Mouse (Mus musculus) heart, embryonic 15.5 days (tissue): Measurements from ENCODE around the gene C1qtnf1. TPM values are rescaled to one million over a fixed set of nuclear protein-coding genes. Genes with fewer than 3 reads are reported as not detected.
A peak's percentile ranks its signal among the peaks of the same experiment; 100 is the strongest.

ENCODE experiments used
- ATAC-seq: fragments of 200-750 bp; cut with Nextera tagmentation; replicated peaks from 2 replicates; pipeline ENCODE4 v1.8.0; 2017; ENCODE audit warnings: low read depth, moderate TSS enrichment; ENCODE audit not compliant: insufficient number of reproducible peaks, insufficient read depth, low FRiP score
- H3K27ac ChIP-seq: fragments of 300-500 bp; sonication (generic); 2 replicates; pipeline ENCODE4 v1.5.1; 2015; ENCODE audit warnings: mild to moderate bottlenecking, inconsistent platforms
- H3K27me3 ChIP-seq: fragments of 300-500 bp; sonication (generic); 2 replicates; pipeline ENCODE4 v1.6.1; 2015; ENCODE audit warnings: inconsistent platforms
- H3K36me3 ChIP-seq: fragments of 300-500 bp; sonication (generic); 2 replicates; pipeline ENCODE4 v1.6.1; 2015; ENCODE audit warnings: mild to moderate bottlenecking, inconsistent platforms
- H3K4me1 ChIP-seq: fragments of 300-500 bp; sonication (generic); replicated peaks from 2 replicates; pipeline ENCODE4 v1.6.1; 2015; ENCODE audit warnings: inconsistent platforms
- H3K4me2 ChIP-seq: fragments of 300-500 bp; sonication (generic); 2 replicates; pipeline ENCODE4 v1.6.1; 2015; ENCODE audit warnings: inconsistent platforms, mild to moderate bottlenecking, moderate library complexity
- H3K4me3 ChIP-seq: fragments of 300-500 bp; sonication (generic); 2 replicates; pipeline ENCODE4 v1.5.1; 2015; ENCODE audit warnings: mild to moderate bottlenecking, inconsistent platforms
- H3K9ac ChIP-seq: fragments of 300-500 bp; sonication (generic); 2 replicates; pipeline ENCODE4 v1.6.1; 2015; ENCODE audit warnings: mild to moderate bottlenecking, inconsistent platforms
- H3K9me3 ChIP-seq: fragments of 300-500 bp; sonication (generic); replicated peaks from 2 replicates; pipeline ENCODE4 v1.6.1; 2016; ENCODE audit warnings: inconsistent platforms
- WGBS: fragments of 180-500 bp; shearing (Covaris S2); methylation state at CpG from one replicate; pipeline ENCODE4 v1.1.7; 2015; ENCODE audit warnings: mixed read lengths; 5-methylcytosine and 5-hydroxymethylcytosine counted together
- polyA plus RNA-seq: library from polyadenylated mRNA; unstranded; fragments of >200 nt; fragmentation: Nextera tagmentation; extraction: Ambion mirVana; gene quantifications from 2 replicates; pipeline ENCODE4 v1.2.1, GENCODE M21; 2015

Gene C1qtnf1
- polyA plus RNA-seq, 1 experiment from 2014 or later, result 7.9 TPM

GRCm38 (mm10) chr11:118438665-118439414 is 10.8 kb downstream of the C1qtnf1 start:
- no peak overlapping the region for H3K4me3 ChIP-seq
- no peak overlapping the region for H3K4me2 ChIP-seq
- no peak; the same call in 1 of the 2 replicates for ATAC-seq
- H3K4me1 ChIP-seq, result peaks cover 33% of the 10 kb centered on the region
- WGBS, result 32% methylated on average over 11 of the region's 11 CpGs
- no peak overlapping the region for H3K9ac ChIP-seq
- no peaks in the 10 kb centered on the region for H3K27me3 ChIP-seq
- no peaks in the 10 kb centered on the region for H3K9me3 ChIP-seq
- peak overlapping the region; percentile 72 for H3K27ac ChIP-seq
- no peaks in the 10 kb centered on the region for H3K36me3 ChIP-seq

GRCm38 (mm10) chr11:118442691-118443090 is 14.7 kb downstream of the C1qtnf1 start:
- Histone ChIP-seq H3K27me3 (no peaks in the 10 kb centered on the region), H3K4me2 (0 out of 2 replicates have a peak overlapping the region, but pooled peaks have one; percentile 7), H3K9me3 (no peaks in the 10 kb centered on the region), H3K4me3 (no peak overlapping the region), H3K4me1 (peaks cover 23% of the 10 kb centered on the region), H3K27ac (no peak overlapping the region), H3K36me3 (no peaks in the 10 kb centered on the region), H3K9ac (no peak overlapping the region)
- WGBS, result 29% methylated on average over 13 of the region's 13 CpGs
- ATAC-seq, result no peak; the same call in 1 of the 2 replicates

DNA sequence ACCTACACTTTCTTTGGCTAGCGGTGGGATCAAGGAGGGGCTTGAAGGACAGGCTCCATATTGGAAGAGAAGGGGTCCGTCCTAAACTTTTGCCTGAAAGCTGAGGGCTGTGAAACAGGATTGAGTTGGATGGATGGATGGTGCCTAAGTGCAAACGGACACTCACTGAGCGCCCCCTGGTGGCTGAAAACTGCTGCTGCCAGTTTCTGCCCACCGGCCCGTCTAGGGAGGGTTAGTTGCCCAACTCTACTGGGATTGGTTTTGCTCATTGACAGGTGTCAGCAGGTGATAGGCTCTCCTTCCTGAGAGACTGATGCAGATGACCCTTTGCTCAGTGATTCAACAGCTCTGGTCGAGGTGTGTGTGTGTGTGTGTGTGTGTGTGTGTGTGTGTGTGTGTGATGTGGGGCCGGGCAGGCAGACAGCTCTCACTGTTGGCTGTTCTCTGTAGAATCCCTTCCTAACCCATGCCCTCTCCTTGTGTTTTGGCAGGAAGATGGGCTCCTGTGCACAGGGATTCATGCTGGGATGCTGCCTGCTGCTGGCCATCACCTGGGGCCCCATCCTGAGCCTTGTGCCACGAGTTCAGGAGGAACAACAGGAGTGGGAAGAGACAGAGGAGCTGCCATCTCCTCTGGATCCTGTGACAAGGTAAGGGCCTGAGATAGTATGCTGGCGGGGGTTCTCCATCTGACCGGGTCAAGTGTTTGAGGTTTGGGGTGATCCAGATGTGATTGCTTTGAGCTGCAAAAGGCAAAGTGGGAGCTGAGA is 15.4 kb downstream of the C1qtnf1 start:
- 29% methylated on average over 11 of the region's 11 CpGs for WGBS
- H3K36me3 ChIP-seq, result no peaks in the 10 kb centered on the region
- H3K4me2 ChIP-seq, result 0 out of 2 replicates have a peak overlapping the region, but pooled peaks have one; percentile 7
- no peaks in the 10 kb centered on the region for H3K27me3 ChIP-seq
- peaks cover 20% of the 10 kb centered on the region for H3K4me1 ChIP-seq
- H3K9me3 ChIP-seq, result no peaks in the 10 kb centered on the region
- no peak overlapping the region for H3K9ac ChIP-seq
- H3K27ac ChIP-seq, result no peak overlapping the region
- ATAC-seq, result no peak; the same call in 1 of the 2 replicates
- H3K4me3 ChIP-seq, result no peak overlapping the region

GRCm38 (mm10) chr11:118445843-118446242 is 17.8 kb downstream of the C1qtnf1 start:
- no peak for ATAC-seq
- Histone ChIP-seq H3K36me3 (no peaks in the 10 kb centered on the region), H3K27ac (no peak overlapping the region), H3K4me1 (peaks cover 10% of the 10 kb centered on the region), H3K9ac (no peak overlapping the region), H3K27me3 (peaks cover 3% of the 10 kb centered on the region; the same call in 1 of the 2 replicates), H3K4me3 (no peak overlapping the region), H3K4me2 (no peak overlapping the region), H3K9me3 (no peaks in the 10 kb centered on the region)
- 5% methylated on average over 3 of the region's 3 CpGs for WGBS

GRCm38 (mm10) chr11:118447346-118447745 is 19.3 kb downstream of the C1qtnf1 start:
- peaks cover 8% of the 10 kb centered on the region for H3K4me1 ChIP-seq
- no peak for ATAC-seq
- H3K27me3 ChIP-seq, result peaks cover 3% of the 10 kb centered on the region; the same call in 1 of the 2 replicates
- WGBS, result 58% methylated on average over 4 of the region's 4 CpGs
- H3K27ac ChIP-seq, result no peak overlapping the region
- no peak overlapping the region for H3K4me2 ChIP-seq
- no peaks in the 10 kb centered on the region for H3K9me3 ChIP-seq
- no peak overlapping the region for H3K4me3 ChIP-seq
- no peak overlapping the region for H3K9ac ChIP-seq
- H3K36me3 ChIP-seq, result no peaks in the 10 kb centered on the region

DNA sequence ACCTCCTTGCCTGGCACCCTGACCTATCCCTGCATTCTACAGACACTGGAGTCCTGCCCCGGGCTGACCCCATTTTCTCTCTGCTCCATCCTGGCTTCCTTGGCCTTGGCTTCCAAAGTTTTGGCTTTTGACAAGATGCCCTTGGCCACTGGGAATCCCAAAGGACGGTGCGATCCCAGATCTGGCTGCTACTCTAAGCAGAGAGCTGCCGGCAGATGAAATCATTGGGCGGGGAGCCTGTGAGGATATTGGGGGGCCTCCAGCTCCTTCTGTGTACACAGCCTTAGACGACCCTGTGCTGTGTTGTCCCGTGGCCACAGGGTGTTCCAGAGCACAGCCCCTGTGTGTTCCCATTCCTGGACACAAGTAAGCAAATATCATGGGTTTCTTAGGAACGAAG is 20.4 kb downstream of the C1qtnf1 start:
- Histone ChIP-seq H3K36me3 (no peaks in the 10 kb centered on the region), H3K27ac (no peak overlapping the region), H3K4me3 (no peak overlapping the region), H3K9ac (no peak overlapping the region), H3K9me3 (no peaks in the 10 kb centered on the region), H3K27me3 (peaks cover 3% of the 10 kb centered on the region; the same call in 1 of the 2 replicates), H3K4me2 (no peak overlapping the region), H3K4me1 (no peaks in the 10 kb centered on the region)
- 82% methylated on average over 8 of the region's 8 CpGs for WGBS
- ATAC-seq, result no peak

DNA sequence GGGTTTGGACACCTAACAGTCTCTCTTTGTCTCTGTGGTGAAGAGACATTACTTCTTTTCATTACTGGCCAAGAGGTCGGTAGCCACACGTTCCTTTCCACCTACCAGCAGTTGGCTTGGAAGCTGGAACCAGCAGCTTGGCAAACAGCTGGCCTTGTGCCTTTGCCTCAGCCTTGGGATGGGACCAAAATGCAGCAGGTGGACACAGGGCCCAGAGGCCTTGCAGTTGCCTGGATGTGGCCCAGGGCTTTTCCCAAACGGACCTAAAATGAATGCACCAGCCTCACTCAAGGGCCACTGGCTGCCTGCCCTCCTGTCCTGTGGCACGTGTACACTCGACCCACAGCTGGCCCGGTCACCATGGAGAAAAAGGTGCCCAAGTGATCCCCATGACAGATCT is 23.2 kb downstream of the C1qtnf1 start:
- Histone ChIP-seq H3K4me2 (no peak overlapping the region), H3K4me1 (no peaks in the 10 kb centered on the region), H3K4me3 (no peak overlapping the region), H3K9me3 (no peaks in the 10 kb centered on the region), H3K36me3 (no peaks in the 10 kb centered on the region), H3K9ac (no peak overlapping the region), H3K27ac (no peak overlapping the region), H3K27me3 (peaks cover 3% of the 10 kb centered on the region; the same call in 1 of the 2 replicates)
- WGBS, result 83% methylated on average over 6 of the region's 6 CpGs
- ATAC-seq, result no peak

- peaks cover 3% of the 10 kb centered on the region; the same call in 1 of the 2 replicates for H3K27me3 ChIP-seq
- no peak overlapping the region for H3K27ac ChIP-seq
- H3K9me3 ChIP-seq, result no peaks in the 10 kb centered on the region
- no peak overlapping the region for H3K4me3 ChIP-seq
- H3K9ac ChIP-seq, result no peak overlapping the region
- WGBS, result 77% methylated on average over 2 of the region's 2 CpGs
- H3K4me2 ChIP-seq, result no peak overlapping the region
- no peak for ATAC-seq
- H3K4me1 ChIP-seq, result no peaks in the 10 kb centered on the region
- no peaks in the 10 kb centered on the region for H3K36me3 ChIP-seq
Measured at GRCm38 (mm10) chr11:118452955-118453354, 25.0 kb downstream of the C1qtnf1 start.

GRCm38 (mm10) chr11:118453886-118454671 is 26.1 kb downstream of the C1qtnf1 start:
- Histone ChIP-seq H3K27me3 (peaks cover 3% of the 10 kb centered on the region; the same call in 1 of the 2 replicates), H3K4me1 (peaks cover 5% of the 10 kb centered on the region; the same call in 1 of the 2 replicates), H3K4me2 (no peak overlapping the region), H3K9ac (no peak overlapping the region), H3K4me3 (no peak overlapping the region), H3K36me3 (no peaks in the 10 kb centered on the region), H3K9me3 (no peaks in the 10 kb centered on the region), H3K27ac (no peak overlapping the region)
- WGBS, result 66% methylated on average over 11 of the region's 11 CpGs
- no peak for ATAC-seq

GRCm38 (mm10) chr11:118455788-118456187 is 27.8 kb downstream of the C1qtnf1 start:
- ATAC-seq, result no peak
- no peaks in the 10 kb centered on the region for H3K9me3 ChIP-seq
- H3K36me3 ChIP-seq, result no peaks in the 10 kb centered on the region
- H3K4me1 ChIP-seq, result peaks cover 7% of the 10 kb centered on the region; the same call in 1 of the 2 replicates
- H3K4me2 ChIP-seq, result no peak overlapping the region
- H3K27me3 ChIP-seq, result no peaks in the 10 kb centered on the region
- no peak overlapping the region for H3K9ac ChIP-seq
- 61% methylated on average over 6 of the region's 6 CpGs for WGBS
- no peak overlapping the region for H3K4me3 ChIP-seq
- H3K27ac ChIP-seq, result no peak overlapping the region

DNA sequence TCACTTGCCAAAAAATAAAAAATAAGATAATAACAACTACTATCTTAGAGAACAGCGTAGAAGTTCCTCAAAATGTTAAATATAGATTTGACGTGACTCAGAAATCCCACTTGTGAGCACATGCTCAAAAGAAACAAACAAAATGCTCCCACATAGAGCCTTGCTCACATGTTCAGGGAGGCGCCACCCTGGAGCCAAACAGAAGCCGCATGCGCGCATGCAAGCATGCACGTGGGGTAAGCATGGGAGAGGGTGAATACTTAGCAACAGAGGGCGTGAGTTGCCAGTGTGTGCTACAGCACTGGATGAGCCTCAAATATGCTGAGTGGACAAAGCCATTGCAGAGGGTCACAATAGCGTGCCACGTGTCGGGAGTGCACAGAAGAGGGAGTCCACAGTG is 28.9 kb downstream of the C1qtnf1 start:
- ATAC-seq, result no peak
- Histone ChIP-seq H3K27me3 (no peaks in the 10 kb centered on the region), H3K27ac (no peak overlapping the region), H3K4me1 (peaks cover 7% of the 10 kb centered on the region; the same call in 1 of the 2 replicates), H3K9ac (no peak overlapping the region), H3K4me3 (no peak overlapping the region), H3K36me3 (no peaks in the 10 kb centered on the region), H3K9me3 (no peaks in the 10 kb centered on the region), H3K4me2 (no peak overlapping the region)
- WGBS, result 75% methylated on average over 11 of the region's 11 CpGs
